Mouse (Mus musculus) liver, postnatal 0 days (tissue): ENCODE results near the gene Doc2g.

ENCODE experiments used
- CTCF ChIP-seq: sonication (generic); IDR thresholded peaks from 2 replicates; pipeline ENCODE4 v1.5.1; 2016; ENCODE audit warnings: antibody characterized with exemption, low read depth
- EP300 ChIP-seq: IDR thresholded peaks from 2 replicates; pipeline ENCODE4 v1.6.1; 2016; ENCODE audit warnings: antibody characterized with exemption, low read depth, mild to moderate bottlenecking

- peak; percentile 93 for TF ChIP-seq CTCF
- no peak for TF ChIP-seq EP300
Observed at GRCm38 (mm10) chr19:3980309-3980708, 22.8 kb upstream of the Doc2g start.
